Mouse (Mus musculus) heart, adult 9 months (tissue): Measurements from ENCODE around the gene BC049762.
A peak's percentile ranks its signal among the peaks of the same experiment; 100 is the strongest.

Source experiments
- DNase-seq, 2 experiments: peaks; one replicate each; pipeline ENCODE4 v3.0.0; 2022; ENCODE audit warnings: low spot score in 2 of 2

Gene BC049762

DNA sequence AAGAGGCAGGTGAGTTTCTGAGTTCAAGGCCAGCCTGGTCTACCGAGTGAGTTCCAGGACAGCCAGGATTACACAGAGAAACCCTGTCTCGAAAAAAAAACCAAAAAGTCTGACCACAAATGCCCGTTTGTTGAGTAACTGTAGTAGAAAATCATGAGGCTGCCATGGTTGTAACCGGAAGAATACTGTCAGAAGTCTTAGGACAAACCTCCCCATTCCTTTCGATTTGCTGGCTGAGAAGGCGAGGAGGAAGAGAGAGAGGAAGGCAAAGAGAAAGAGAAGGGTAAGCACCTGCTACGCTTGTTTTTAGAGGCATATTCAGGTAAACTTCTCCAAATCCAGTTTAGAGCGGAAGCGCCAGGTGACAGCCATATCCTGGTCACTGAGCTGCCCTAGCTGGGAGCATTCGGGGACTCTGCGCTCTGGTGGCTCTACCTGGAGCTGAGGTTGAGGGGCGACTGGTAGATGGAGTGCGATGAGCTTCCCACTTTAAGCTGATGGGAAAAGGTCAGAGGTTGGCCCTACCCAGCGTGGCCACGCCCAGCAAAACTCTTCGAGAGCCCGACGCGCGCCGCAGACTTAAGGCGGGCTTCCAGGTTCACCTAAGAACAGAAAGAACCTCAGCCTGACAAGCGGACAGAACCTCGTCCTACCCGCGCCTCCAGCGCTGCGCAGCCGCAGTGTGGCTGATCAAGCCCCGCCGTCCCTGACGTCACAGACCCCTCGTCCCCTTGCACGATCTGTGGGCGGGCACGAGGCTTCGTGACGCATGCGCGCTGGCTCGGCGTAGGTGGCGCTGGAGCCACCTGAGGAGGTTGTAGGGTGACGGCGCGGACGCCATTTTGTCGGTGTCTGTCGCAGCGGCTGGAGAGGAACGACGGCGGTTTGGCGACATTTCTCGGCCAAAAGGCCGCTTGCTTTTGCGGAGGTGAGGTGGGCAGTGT lies at the start of gene BC049762:
Gene BC049762 (minus strand): TSS at position 705 of the 944 bp plus-strand sequence.
- peak; percentile 98 to 99 for DNase-seq

DNA sequence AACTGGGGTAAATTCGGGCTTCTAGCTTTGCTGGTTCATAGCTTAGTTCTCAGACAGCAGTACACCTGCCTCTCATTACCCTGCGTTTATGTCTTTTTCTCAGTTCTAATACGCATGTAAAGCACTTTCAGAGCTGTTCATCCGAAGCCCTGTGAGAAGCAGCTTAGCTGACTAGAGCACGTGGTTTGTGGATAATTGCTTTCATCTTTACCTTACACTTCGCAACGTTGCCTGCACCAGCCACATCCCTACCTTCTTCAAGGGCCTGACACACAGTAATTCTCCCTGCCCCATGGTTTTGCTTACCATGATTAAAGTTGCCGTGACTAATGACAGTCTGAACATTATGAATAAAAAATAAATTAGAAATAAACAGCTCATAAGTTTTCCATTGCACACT lies 49.0 kb upstream of the BC049762 start:
- DNase-seq, result no peak

DNA sequence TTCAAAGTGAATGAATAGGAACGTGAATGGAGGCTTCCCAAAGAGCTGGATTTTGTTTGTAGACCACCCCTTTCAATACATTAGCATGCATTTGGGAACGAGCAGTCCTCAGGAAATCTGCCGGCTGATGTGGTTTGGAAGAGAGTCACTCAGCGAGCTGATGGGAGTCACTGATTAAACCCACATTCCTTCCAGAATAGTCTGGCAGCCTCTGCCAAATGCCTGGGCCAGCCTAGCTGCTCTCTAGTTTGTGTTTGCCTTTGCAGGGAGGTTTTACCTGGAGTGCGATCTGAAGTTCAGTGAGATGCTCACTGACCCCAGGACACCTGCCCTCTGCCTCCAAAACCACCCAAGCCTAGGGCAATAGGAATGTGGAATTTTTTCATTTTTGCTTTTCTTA lies 45.5 kb upstream of the BC049762 start:
- DNase-seq, result no peak

DNA sequence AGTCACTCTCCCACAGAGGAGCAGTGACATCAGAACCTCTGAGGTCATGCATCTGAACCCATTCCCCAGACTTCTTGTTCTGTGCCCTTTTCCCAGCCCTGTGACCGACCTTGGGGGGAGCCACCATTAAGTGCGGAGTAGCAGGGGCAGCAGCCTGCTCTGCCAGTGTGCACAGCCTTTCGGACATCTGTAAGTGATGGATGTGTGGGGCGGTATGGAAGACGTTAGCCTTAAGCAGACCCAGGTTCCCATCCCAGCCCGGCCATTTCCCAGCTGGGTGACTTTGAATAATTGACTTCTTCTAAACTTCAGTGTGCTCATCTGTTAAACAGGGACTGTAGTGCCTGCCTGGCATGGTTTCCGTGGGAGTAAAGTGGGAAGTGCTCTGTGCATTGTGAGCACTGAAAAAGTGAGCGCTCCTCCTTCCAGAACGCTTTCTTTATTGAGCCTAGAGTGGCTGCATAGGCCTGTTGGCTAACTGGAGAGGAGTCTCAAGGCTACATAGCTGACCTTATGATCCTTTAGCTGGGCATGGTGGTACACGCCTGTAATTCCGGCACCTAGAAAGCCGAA lies 41.2 kb upstream of the BC049762 start:
- DNase-seq, result no peak

DNA sequence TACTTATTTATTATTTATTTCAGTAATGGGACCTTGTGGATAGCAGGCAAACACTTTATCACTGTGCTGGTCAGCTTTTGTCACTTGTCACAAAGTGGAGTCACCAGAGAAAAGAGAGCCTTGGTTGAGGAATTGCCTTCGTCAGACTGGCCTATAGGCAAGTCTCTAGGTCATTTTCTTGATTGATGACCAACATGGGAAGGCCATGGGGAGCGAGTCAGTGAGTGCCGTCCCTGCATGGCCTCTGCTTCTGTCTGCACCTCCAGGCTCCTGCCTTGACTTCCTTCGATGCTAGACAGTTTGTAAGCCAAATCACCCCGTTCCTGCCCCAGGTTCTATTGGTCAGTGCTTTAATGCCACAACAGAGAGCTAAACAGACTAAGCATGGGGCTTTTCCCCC lies 39.5 kb upstream of the BC049762 start:
- DNase-seq, result no peak

DNA sequence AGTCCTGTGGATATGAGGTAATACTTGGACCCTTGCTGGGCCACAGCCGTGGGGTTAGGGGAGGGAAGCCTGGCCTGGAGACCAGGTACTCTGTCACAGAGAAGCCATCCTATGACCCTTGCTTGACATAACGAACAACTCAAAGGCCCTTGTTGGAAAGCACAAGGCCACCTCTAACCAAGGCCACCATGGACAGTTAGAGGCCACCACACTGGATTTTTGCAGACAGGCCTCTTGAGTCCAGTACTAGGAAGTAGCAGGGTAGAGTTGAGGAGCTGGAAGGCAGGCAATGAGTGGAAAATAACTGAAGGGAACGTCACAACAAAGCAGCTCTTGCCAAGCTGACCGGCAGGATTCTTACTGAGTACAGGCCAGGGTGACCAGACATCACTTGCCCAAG lies 35.8 kb upstream of the BC049762 start:
- DNase-seq, result no peak

- DNase-seq, result no peak
Observed at GRCm38 (mm10) chr11:51295742-51296141, 32.9 kb upstream of the BC049762 start.

DNA sequence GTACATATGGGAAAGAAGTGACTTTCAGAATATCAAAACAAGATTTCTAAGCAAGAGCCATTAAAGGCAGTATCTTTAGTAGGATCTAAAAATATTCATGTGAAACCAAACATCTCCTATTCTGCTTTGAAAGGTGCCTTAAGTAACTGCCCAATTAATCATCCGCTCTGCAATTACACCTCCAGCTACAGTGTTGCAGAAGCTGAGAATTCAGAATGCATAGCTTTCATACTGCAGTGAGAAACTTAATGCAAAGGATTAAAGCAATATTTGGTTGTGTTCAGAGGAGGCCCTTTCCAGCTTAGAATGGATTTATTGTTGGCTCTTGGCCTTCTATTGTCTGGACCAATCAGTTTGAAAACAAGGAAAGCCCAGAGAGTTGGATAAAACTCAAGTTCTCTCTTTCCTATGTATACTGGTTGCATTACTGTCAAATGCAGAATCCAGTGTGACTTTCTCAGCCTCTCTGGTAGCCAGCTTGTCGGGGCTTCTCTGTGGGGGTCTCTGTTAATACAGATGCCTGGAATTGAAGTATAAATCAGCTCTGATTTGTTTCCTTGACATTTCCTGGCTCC lies 31.2 kb upstream of the BC049762 start:
- DNase-seq, result no peak

- peak; percentile 6 to 10 for DNase-seq
Observed at GRCm38 (mm10) chr11:51290066-51290955, 27.5 kb upstream of the BC049762 start.

GRCm38 (mm10) chr11:51289564-51290041 lies 26.8 kb upstream of the BC049762 start, which contains the start of gene Col23a1:
TSS of gene Col23a1 (plus strand) at chr11:51289920.
- peak; percentile 53 to 77 for DNase-seq

- no peak for DNase-seq
Observed at GRCm38 (mm10) chr11:51274418-51274817, 11.6 kb upstream of the BC049762 start.

- DNase-seq, result peak; percentile 12 to 28
Observed at GRCm38 (mm10) chr11:51265326-51265725, 2.5 kb upstream of the BC049762 start.

- DNase-seq, result peak; percentile 42 to 47
Observed at GRCm38 (mm10) chr11:51264352-51264751, 1.5 kb upstream of the BC049762 start.

GRCm38 (mm10) chr11:51263286-51263831 lies 513 bp upstream of the BC049762 start:
- no peak for DNase-seq

DNA sequence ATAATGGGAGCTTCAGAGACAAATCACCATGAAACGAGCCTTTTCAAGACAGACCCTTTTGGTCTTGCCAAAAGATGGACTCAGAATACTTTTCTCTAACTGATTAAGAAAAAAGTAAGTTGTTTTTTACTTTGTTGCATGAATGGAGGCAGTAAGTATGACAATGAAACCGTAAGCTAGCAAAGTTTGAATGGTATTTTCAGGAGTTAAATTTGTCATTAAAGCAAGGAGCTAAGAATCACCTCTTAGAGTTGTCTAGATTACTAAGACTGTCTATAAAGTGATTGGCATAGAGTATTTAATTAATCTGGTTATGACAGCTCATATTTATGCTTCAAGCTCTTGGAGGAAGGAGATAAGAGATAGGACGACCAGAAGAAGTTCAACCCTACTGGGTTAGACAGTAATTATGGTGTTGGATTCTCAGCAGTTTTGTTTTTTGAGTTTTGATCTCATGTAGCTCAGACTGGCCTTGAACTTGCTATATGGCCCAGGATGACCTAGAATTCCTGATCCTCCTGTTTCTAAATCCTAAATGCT lies 1.1 kb downstream of the BC049762 start, which contains the start of gene Clk4:
Gene Clk4 (plus strand): TSS at position 51 of the 540 bp plus-strand sequence.
- DNase-seq, result no peak

- no peak for DNase-seq
Observed at GRCm38 (mm10) chr11:51257006-51257405, 5.8 kb downstream of the BC049762 start.

DNA sequence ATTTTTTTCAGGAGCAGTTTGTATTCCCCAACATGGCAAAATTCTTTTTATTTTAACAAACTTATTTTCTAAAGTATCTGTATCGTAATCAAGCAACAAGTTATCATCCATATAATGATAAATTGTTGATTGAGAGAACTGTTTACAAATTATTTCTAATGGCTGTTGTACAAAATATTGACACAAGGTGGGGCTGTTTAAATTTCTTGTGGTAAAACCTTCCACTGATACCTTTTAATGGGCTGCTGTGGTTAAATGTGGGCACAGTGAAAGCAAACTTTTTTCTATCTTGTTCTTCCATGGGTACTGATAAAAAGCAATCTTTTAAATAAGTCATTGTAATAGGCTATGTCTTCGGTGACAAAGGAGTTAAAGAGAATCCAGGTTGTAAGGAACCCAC lies 19.9 kb downstream of the BC049762 start:
- DNase-seq, result no peak

GRCm38 (mm10) chr11:51234626-51235025 lies 28.2 kb downstream of the BC049762 start:
- no peak for DNase-seq

GRCm38 (mm10) chr11:51227104-51227503 lies 35.7 kb downstream of the BC049762 start:
- DNase-seq, result no peak

GRCm38 (mm10) chr11:51220308-51220707 lies 42.5 kb downstream of the BC049762 start, which contains the start of gene Gm12569:
TSS of gene Gm12569 (plus strand) at chr11:51220473.
- no peak for DNase-seq
